Mouse (Mus musculus) B cell, adult 2 months (primary cell): ENCODE data around the gene Shf.
"Not testable (repeated sequence)": the region's sequence is repeated elsewhere in the genome, so short reads cannot be mapped to it uniquely, and the experiment has no call there.

Experiments used
- DNase-seq, 2 experiments: peaks; one replicate each; pipeline ENCODE4 v3.0.0; 2022

The Shf gene

GRCm38 (mm10) chr2:122347257-122347656, 21.7 kb downstream of the Shf start:
- no peak for DNase-seq

- DNase-seq = not testable (repeated sequence)
Measured at GRCm38 (mm10) chr2:122346164-122346563, 22.8 kb downstream of the Shf start.

- DNase-seq = no peak
Measured at GRCm38 (mm10) chr2:122345106-122345893, 23.7 kb downstream of the Shf start.

- DNase-seq = no peak
Measured at GRCm38 (mm10) chr2:122337291-122337690, 31.7 kb downstream of the Shf start.

GRCm38 (mm10) chr2:122334170-122334569, 34.8 kb downstream of the Shf start:
- DNase-seq = no peak

- no peak for DNase-seq
Measured at GRCm38 (mm10) chr2:122332222-122332621, 36.7 kb downstream of the Shf start.

- not testable (repeated sequence) for DNase-seq
Measured at GRCm38 (mm10) chr2:122330317-122330716, 38.6 kb downstream of the Shf start.

- no peak for DNase-seq
Measured at GRCm38 (mm10) chr2:122327986-122328385, 41.0 kb downstream of the Shf start.

- no peak for DNase-seq
Measured at GRCm38 (mm10) chr2:122325361-122325760, 43.6 kb downstream of the Shf start.

GRCm38 (mm10) chr2:122324586-122324985, 44.4 kb downstream of the Shf start:
- no peak for DNase-seq

- no peak for DNase-seq
Measured at GRCm38 (mm10) chr2:122323960-122324359, 45.0 kb downstream of the Shf start.

GRCm38 (mm10) chr2:122317384-122317783, 51.6 kb downstream of the Shf start:
- no peak for DNase-seq

- no peak for DNase-seq
Measured at GRCm38 (mm10) chr2:122315372-122315771, 53.6 kb downstream of the Shf start, which contains the start of gene Duox1. Duox1 (plus strand) TSS chr2:122315672.

- no peak for DNase-seq
Measured at GRCm38 (mm10) chr2:122313536-122313935, 55.4 kb downstream of the Shf start, which contains the start of gene Duoxa1. Duoxa1 (minus strand) TSS chr2:122313730.

- peak; percentile 79 to 81 for DNase-seq
Measured at GRCm38 (mm10) chr2:122312722-122313417, 56.1 kb downstream of the Shf start.

GRCm38 (mm10) chr2:122311561-122311960, 57.4 kb downstream of the Shf start:
- no peak for DNase-seq

GRCm38 (mm10) chr2:122309647-122310046, 59.3 kb downstream of the Shf start:
- no peak for DNase-seq

GRCm38 (mm10) chr2:122306184-122306583, 62.8 kb downstream of the Shf start:
- no peak for DNase-seq

GRCm38 (mm10) chr2:122305097-122305892, 63.7 kb downstream of the Shf start:
- no peak for DNase-seq

GRCm38 (mm10) chr2:122304544-122304943, 64.4 kb downstream of the Shf start:
- no peak for DNase-seq

- DNase-seq = peak; percentile 80 to 86
Measured at GRCm38 (mm10) chr2:122302574-122303241, 66.3 kb downstream of the Shf start.

GRCm38 (mm10) chr2:122301921-122302573, 66.9 kb downstream of the Shf start:
- DNase-seq = no peak
